Mouse (Mus musculus): ENCODE data around the gene Olfr311. TPM values are rescaled to one million over a fixed set of nuclear protein-coding genes. Genes with fewer than 3 reads are reported as not detected.

Olfr311 gene
- not detected in 2 replicates for polyA plus RNA-seq (2012; ENCODE audit: low replicate concordance)

DNA sequence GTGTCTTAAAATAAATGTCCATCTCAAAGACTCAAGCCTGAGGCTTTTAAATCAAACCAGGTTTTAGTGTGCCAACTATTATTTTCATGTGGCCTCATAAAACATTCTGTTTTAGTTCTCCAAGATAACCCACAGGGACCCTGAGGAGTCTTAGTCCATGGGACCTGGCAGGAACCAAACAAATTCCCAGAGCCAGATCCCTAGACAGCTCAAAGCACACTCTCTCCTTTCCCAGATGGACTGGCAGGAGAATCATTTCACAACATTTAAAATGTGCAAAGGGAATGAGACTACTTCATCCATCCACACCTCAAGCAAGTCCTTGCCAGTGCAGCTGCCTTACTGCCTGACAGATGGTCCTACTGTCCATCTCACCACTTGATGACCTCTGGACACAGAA lies at the start of gene Olfr311:
TSS of gene Olfr311 (plus strand) at position 301 of the 400 bp plus-strand sequence.

GRCm38 (mm10) chr11:58801558-58802228 lies 37.4 kb upstream of the Olfr311 start, which contains the start of gene Fam183b:
Gene Fam183b (minus strand): TSS chr11:58801960.

GRCm38 (mm10) chr11:58814700-58815099 lies 24.4 kb upstream of the Olfr311 start, which contains the start of gene Olfr313:
Gene Olfr313 (plus strand): TSS chr11:58815000.

DNA sequence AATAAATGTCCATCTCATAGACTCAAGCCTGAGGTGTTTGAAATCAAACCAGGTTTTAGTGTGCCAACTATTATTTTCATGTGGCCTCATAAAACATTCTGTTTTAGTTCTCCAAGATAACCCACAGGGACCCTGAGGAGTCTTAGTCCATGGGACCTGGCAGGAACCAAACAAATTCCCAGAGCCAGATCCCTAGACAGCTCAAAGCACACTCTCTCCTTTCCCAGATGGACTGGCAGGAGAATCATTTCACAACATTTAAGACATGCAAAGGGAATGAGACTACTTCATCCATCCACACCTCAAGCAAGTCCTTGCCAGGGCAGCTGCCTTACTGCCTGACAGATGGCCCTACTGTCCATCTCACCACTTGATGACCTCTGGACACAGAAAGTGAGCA lies 10.1 kb upstream of the Olfr311 start, which contains the start of gene Olfr312:
TSS of gene Olfr312 (plus strand) at position 301 of the 400 bp plus-strand sequence.

GRCm38 (mm10) chr11:58846919-58847461 lies 7.9 kb downstream of the Olfr311 start, which contains the start of gene Gm12258:
Gene Gm12258 (plus strand): TSS chr11:58847158.

GRCm38 (mm10) chr11:58867039-58867953 lies 28.2 kb downstream of the Olfr311 start, which contains the start of gene 2810021J22Rik:
Gene 2810021J22Rik (plus strand): TSS chr11:58867216.

Other genes with a start within 250 kb of the Olfr311 start
- gene Olfr324, start 244.1 kb upstream of the Olfr311 start, polyA plus RNA-seq (2012; ENCODE audit: low replicate concordance): not detected in 2 replicates
- not detected in 2 replicates for gene 2210407C18Rik, start 223.2 kb upstream of the Olfr311 start, polyA plus RNA-seq (2012; ENCODE audit: low replicate concordance)
- gene Olfr323, start 208.8 kb upstream of the Olfr311 start, polyA plus RNA-seq (2012; ENCODE audit: low replicate concordance): not detected in 2 replicates
- 6.6 and 10.6 TPM in 2 replicates for gene Trim58, start 198.8 kb upstream of the Olfr311 start, polyA plus RNA-seq (2012; ENCODE audit: low replicate concordance)
- not detected in 2 replicates for gene Olfr322, start 180.5 kb upstream of the Olfr311 start, polyA plus RNA-seq (2012; ENCODE audit: low replicate concordance)
- not detected in 2 replicates for gene Olfr320, start 158.2 kb upstream of the Olfr311 start, polyA plus RNA-seq (2012; ENCODE audit: low replicate concordance)
- gene Olfr319, start 140.1 kb upstream of the Olfr311 start, polyA plus RNA-seq (2012; ENCODE audit: low replicate concordance): not detected in 2 replicates
- not detected in 2 replicates for gene Olfr318, start 115.2 kb upstream of the Olfr311 start, polyA plus RNA-seq (2012; ENCODE audit: low replicate concordance)
- gene Olfr317, start 100.0 kb upstream of the Olfr311 start, polyA plus RNA-seq (2012; ENCODE audit: low replicate concordance): not detected in 2 replicates
- not detected in 2 replicates for gene Olfr316, start 86.5 kb upstream of the Olfr311 start, polyA plus RNA-seq (2012; ENCODE audit: low replicate concordance)
- not detected in 2 replicates for gene Olfr315, start 66.1 kb upstream of the Olfr311 start, polyA plus RNA-seq (2012; ENCODE audit: low replicate concordance)
- gene Olfr314, start 56.3 kb upstream of the Olfr311 start, polyA plus RNA-seq (2012; ENCODE audit: low replicate concordance): not detected in 2 replicates
- gene Fam183b, start 37.3 kb upstream of the Olfr311 start, polyA plus RNA-seq (2012; ENCODE audit: low replicate concordance): not detected in 2 replicates
- not detected in 2 replicates for gene Olfr313, start 24.3 kb upstream of the Olfr311 start, polyA plus RNA-seq (2012; ENCODE audit: low replicate concordance)
- gene Olfr312, start 10.0 kb upstream of the Olfr311 start, polyA plus RNA-seq (2012; ENCODE audit: low replicate concordance): not detected in 2 replicates
- 0.10 and 0.71 TPM in 2 replicates for gene Gm12258, start 7.9 kb downstream of the Olfr311 start, polyA plus RNA-seq (2012; ENCODE audit: low replicate concordance)
- gene 2810021J22Rik, start 28.0 kb downstream of the Olfr311 start, polyA plus RNA-seq (2012; ENCODE audit: low replicate concordance): 0.43 TPM in 1 of 2 replicates, not detected in the other
- 0.25 and 0.43 TPM in 2 replicates for gene Zfp39, start 65.0 kb downstream of the Olfr311 start, polyA plus RNA-seq (2012; ENCODE audit: low replicate concordance)
- gene Btnl10, start 78.7 kb downstream of the Olfr311 start, polyA plus RNA-seq (2012; ENCODE audit: low replicate concordance): 52.1 and 76.9 TPM in 2 replicates
- 629 and 745 TPM in 2 replicates for gene Rnf187, start 99.7 kb downstream of the Olfr311 start, polyA plus RNA-seq (2012; ENCODE audit: low replicate concordance)
- 8.1 and 47.9 TPM in 2 replicates for gene Hist3h2ba, start 109.7 kb downstream of the Olfr311 start, polyA plus RNA-seq (2012; ENCODE audit: low replicate concordance)
- gene Hist3h2a, start 115.4 kb downstream of the Olfr311 start, polyA plus RNA-seq (2012; ENCODE audit: low replicate concordance): 8.3 and 12.0 TPM in 2 replicates
- 0.18 TPM in 1 of 2 replicates, not detected in the other for gene Trim17, start 115.4 kb downstream of the Olfr311 start, polyA plus RNA-seq (2012; ENCODE audit: low replicate concordance)
- 53.8 and 55.6 TPM in 2 replicates for gene Trim11, start 138.8 kb downstream of the Olfr311 start, polyA plus RNA-seq (2012; ENCODE audit: low replicate concordance)

All from leukemia stem cell, adult 10-12 weeks (primary cell).